Mouse (Mus musculus) mouse trophoblast stem cell (cell line): ENCODE data around the gene Eprs.
"Not testable (repeated sequence)": the region's sequence is repeated elsewhere in the genome, so short reads cannot be mapped to it uniquely, and the experiment has no call there.

Experiments
- in situ Hi-C, 2 experiments: fragments of 300-500 bp; cut with MseI, MboI; formaldehyde crosslinking; loops; 2 replicates in 1 of 2; 3 replicates in 1 of 2; pipeline ENCODE4 v1.15.1; 2025

Eprs gene

GRCm38 (mm10) chr1:185362677-185363520 lies at the start of gene Eprs:
Eprs (plus strand) TSS chr1:185363044.
- in situ Hi-C loops, result no loop called here

GRCm38 (mm10) chr1:185314546-185314945 lies 48.3 kb upstream of the Eprs start:
- in situ Hi-C loops, result no loop called here

DNA sequence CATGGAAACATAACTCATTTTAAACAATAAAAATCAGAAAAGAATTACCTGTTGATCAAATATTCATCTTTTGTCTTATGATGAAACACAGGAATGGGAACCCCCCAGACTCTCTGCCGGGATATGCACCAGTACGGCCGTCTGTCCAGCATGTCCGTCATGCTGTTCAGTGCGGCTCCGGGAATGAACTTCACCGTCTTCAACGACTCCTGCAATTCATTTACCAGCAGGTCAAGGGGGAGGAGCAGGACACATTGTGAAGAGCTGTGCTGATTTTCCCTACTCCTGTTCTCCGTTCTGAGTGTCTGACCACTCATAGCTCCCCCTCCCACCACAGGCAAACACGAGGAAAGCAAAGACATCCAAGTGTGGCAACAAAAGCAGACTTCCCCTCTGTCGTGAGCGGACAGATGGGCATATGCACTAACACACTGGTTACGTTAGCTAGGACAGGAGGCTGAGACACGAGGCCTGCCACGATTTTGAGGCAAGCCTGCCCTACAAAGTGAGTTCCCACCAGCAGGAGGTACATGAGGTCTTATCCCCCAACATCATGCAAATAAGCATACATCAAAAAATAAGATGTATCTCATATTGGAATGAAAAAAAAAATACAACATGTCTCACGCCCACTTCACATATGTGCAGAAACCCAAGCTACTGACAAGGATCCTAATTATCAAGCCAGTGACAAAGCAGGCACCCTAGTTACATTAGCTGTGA lies 46.8 kb upstream of the Eprs start:
- in situ Hi-C loops, result no loop called here

DNA sequence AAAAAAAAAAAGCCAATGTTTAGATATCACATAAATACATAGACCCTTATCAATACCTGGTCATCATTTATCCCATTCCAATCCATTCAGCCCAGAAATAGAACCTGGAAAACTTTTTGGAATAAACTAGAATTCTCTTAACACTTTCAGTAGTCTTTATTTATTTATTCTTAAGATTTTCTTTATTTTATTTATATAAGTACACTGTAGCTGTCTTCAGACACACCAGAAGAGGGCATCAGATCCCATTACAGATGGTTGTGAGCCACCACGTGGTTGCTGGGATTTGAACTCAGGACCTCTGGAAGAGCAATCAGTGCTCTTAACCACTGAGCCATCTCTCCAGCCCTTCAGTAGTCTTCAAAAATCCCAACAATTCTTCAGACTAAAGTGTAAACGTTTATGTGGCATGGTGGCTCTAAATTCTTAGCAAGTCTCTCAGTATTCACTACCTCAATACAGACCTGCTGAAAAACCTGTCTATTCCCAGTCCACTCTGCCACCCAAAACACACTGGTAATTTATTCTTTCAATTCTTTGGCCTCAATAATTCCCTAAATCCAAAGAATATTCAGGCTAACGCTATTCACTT lies 35.0 kb upstream of the Eprs start:
- in situ Hi-C loops, result not testable (repeated sequence)

- in situ Hi-C loops, result no loop called here
Measured at GRCm38 (mm10) chr1:185328721-185329610, 33.9 kb upstream of the Eprs start, which contains the start of gene Iars2. Iars2 (minus strand) TSS chr1:185329396.

DNA sequence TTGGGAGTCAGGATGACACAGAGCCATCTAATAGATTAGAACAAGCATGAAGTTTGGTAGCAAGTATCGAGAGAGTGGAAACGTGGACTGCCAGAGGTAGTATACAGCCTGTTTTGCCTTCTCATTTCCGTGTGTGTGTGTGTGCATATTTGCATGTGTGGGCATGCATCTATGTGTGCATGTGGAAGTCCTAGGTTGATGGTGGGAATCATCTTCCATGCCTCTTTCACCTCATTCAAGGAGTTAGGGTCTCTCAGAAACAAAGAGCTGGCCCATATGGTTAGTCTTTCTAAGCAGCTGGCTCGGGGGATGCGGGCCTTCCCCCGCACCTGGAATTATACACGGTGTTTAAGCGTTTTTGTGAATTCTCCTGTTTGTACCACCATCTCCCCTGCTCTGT lies 33.0 kb upstream of the Eprs start:
- in situ Hi-C loops, result no loop called here

- in situ Hi-C loops, result no loop called here
Measured at GRCm38 (mm10) chr1:185331364-185331763, 31.5 kb upstream of the Eprs start.

GRCm38 (mm10) chr1:185331983-185332430 lies 30.8 kb upstream of the Eprs start, which contains the start of gene Bpnt1:
Bpnt1 (plus strand) TSS chr1:185332149.
- in situ Hi-C loops, result no loop called here

DNA sequence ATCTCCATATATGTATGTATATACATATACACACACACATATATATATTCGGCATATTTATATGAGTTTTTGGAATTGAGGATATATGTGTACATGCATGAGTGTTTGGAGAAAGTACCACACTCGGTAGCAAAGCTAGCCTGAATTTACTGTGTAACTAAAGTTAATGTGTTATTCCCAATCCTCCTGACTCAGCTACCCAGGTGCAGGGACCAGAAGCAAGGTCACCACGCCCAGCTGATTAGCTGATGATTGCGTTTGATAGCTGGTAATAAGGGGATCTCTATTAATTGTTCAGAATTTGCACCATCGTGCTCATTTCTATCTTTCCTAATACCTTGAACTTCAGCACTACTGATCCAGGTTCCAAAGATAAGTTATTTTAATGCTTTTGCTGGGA lies 29.2 kb upstream of the Eprs start:
- in situ Hi-C loops, result no loop called here

- in situ Hi-C loops, result no loop called here
Measured at GRCm38 (mm10) chr1:185334136-185334535, 28.7 kb upstream of the Eprs start.

GRCm38 (mm10) chr1:185335231-185335765 lies 27.5 kb upstream of the Eprs start:
- in situ Hi-C loops, result no loop called here

GRCm38 (mm10) chr1:185336535-185336934 lies 26.3 kb upstream of the Eprs start:
- in situ Hi-C loops, result no loop called here

DNA sequence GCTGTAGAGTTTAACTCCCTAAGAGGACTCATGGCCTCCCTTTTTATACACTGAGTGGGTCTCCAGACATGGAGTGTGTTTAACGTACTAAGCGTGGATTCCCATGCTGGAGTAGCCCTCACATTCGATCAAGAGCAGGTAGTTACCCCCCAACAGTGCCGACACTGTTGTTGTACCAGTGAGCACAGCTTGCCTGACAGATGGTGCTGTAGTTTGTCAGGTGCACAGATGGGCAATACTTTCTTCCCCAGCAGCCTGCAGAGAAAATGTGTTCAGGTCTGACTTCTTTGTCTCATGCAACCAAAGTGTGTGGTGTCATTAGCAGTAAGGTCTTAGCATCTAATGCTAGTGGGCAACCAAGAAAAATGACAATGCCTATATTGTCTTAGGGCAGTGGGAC lies 20.4 kb upstream of the Eprs start:
- in situ Hi-C loops, result no loop called here

- in situ Hi-C loops, result no loop called here
Measured at GRCm38 (mm10) chr1:185343422-185343821, 19.4 kb upstream of the Eprs start.

- in situ Hi-C loops, result no loop called here
Measured at GRCm38 (mm10) chr1:185346188-185346587, 16.7 kb upstream of the Eprs start.

GRCm38 (mm10) chr1:185349741-185350140 lies 13.1 kb upstream of the Eprs start:
- in situ Hi-C loops, result no loop called here

DNA sequence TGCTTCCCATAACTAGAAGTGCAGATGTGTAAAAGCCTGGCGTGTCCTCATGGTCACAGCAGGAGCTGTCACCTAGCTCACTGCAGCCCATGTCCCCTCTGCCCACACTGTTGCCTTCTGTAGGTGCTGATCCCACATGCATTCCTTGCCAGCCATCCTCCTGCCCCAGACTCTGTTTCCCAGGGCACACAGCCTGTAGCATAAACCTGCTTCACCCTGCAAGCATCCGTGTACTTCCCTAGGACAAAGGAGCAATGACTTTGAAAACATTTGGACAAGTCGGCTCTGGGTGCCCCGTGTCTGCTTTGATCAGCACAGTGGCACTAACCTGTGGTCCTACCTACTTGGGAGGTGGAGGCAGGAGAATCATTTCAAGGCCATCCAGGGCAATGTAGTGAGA lies 12.2 kb upstream of the Eprs start:
- in situ Hi-C loops, result no loop called here

DNA sequence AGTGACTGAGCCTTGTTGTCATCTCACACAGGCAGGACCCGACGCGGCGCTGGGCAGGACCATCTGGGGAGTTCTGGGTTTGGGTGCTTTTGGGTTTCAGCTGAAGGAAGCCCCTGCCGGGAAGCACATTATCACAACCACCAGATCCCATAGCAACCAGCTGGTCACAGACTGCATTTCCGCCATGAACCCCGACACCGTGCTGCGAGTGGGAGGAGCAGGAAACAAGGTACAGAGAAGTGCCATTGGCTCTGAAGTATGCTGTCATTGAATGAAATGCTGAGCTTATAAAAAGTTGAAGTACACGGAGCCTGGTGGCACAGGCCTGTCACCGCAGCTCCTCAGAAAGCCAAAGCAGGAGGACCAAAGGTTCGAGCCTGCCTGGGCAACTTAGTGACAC lies 10.7 kb upstream of the Eprs start:
- in situ Hi-C loops, result no loop called here

- in situ Hi-C loops, result no loop called here
Measured at GRCm38 (mm10) chr1:185353351-185353750, 9.5 kb upstream of the Eprs start.

DNA sequence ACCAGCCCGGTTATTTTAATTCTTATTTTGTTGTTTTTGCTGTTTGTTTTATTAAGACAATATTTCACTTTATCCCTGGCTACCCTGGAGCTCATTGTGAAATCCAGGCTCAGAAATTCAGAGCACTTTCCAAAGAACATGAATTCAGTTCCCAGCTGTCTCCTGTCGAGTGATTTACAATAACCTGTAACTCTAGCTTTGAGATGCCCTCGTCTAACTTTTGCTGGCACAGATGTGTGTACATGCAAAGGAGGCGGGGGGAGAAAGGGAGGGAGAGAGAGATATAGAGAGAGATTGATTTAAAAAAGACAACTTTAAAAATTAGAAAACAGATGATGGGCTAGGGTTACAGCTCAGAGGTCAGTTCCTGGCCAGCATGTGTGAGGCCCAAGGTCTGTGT lies 8.1 kb upstream of the Eprs start:
- in situ Hi-C loops, result no loop called here

DNA sequence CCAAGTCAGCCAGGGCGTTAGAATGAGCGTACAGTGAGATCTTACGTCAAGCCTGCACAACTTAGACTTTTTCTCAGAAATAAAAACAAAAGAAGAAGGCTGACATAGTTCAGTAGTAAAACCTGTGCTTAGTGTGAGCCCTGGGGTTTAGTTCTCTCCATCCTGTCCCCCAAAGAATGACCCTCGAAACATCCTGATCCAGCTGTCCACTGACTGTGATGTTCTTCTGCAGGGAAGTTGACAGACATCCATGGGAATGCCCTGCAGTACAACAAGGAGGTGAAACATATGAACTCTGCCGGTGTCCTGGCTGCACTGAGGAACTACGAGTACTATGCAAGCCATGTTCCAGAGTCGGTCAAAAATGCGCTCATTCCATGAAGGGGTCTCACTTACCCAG lies 6.6 kb upstream of the Eprs start:
- in situ Hi-C loops, result no loop called here
